Comparison of ENCODE assay signal across 33 mouse cellular contexts in the genomic region with DNA sequence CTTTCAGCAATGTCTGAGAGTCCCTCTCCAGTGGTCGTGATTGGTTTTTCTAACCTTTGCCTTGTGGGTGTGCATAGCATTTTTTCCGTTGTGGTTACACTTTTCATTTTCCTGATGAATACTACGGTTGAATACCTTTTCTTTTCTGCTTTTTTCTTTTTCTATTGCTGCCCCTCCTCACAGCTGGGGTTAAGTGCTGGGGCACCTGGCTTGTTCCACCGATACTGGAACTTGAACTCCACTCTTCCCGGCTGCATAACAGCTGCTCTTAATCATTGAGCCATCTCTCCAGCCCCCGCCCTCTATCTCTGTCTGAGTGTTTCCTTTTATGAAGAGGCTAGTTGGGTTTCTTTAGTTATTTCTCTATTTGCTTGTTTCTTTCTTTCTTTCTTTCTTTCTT. TPM values are rescaled to one million over a fixed set of nuclear protein-coding genes. Genes with fewer than 3 reads are reported as not detected.
DNase-seq lines count a peak whose midpoint lies in the region; TF ChIP-seq lines count a peak whose summit lies in the region.
"Had no signal": no experiment of that assay in that cellular context is flagged by ENCODE, and none has a peak within 500 bp of the region (broad histone marks: within the 10 kb centered on the region; RNA-seq: fewer than 3 reads in every experiment).

No protein-coding gene starts in this region.

- DNase-seq in gastrocnemius, adult 2 months, result no peak
- no peak for DNase-seq in gastrocnemius, postnatal 36 days
- DNase-seq in kidney, adult 2 months, result peak; percentile 17
- DNase-seq in kidney, postnatal 14 days, result no peak
- peak; percentile 49 for DNase-seq in induced T-regulatory cell, adult 2 months (ENCODE audit: low read depth)
- DNase-seq in right cerebral cortex, postnatal 10 days (ENCODE audit: low spot score in 2 of 2), result no peak
- DNase-seq in lung, postnatal 4 days, result no peak
- DNase-seq: adrenal gland, adult 2 months; cerebellum, adult 2 months; cerebellum, postnatal 14 days; gastrocnemius, postnatal 25 days; heart, adult 18-20 months; kidney, adult 11 months; left cerebral cortex, postnatal 4 days; lung, adult 2 months; lung, postnatal 10 days; spleen, adult 18-20 months; thymus, postnatal 25 days had no signal

- H3K27ac ChIP-seq in gastrocnemius, adult 2 months, result peak overlapping the region; percentile 24; the same call in 1 of the 2 replicates
- H3K27ac ChIP-seq in kidney, adult 2 months (ENCODE audit: insufficient read depth, low read depth, low read length), result no peak overlapping the region
- H3K27ac ChIP-seq: forebrain, embryonic 13.5 days; hindbrain, embryonic 15.5 days; kidney, embryonic 15.5 days; midbrain, embryonic 10.5 days; midbrain, embryonic 15.5 days had no signal

- H3K36me3 ChIP-seq in kidney, adult 2 months (ENCODE audit: control insufficient read depth, insufficient read depth, low read length), result no peaks in the 10 kb centered on the region
- no peaks in the 10 kb centered on the region for H3K36me3 ChIP-seq in C2C12 (ENCODE audit: control insufficient read depth, insufficient read depth)
- H3K36me3 ChIP-seq: hindbrain, embryonic 15.5 days; kidney, embryonic 15.5 days; midbrain, embryonic 10.5 days; midbrain, embryonic 15.5 days had no signal

- TF ChIP-seq CTCF in gastrocnemius, adult 2 months (IDR thresholded peaks at IDR 0.05), result no peak
- no peak for TF ChIP-seq CTCF in kidney, adult 2 months (conservative IDR thresholded peaks at IDR 0.05; ENCODE audit: insufficient read depth, insufficient read length, low read depth, low read length)
- no peak for TF ChIP-seq CTCF in C2C12 (IDR thresholded peaks at IDR 0.05; ENCODE audit: control insufficient read depth, insufficient read depth, insufficient read length)

- intact Hi-C loops in gastrocnemius, adult 2 months (cut with DNase I), result loop anchor here (10.0 kb wide), 1 partner anchor 106 kb away; no protein-coding TSS in a partner anchor
- intact Hi-C loops in gastrocnemius, postnatal 36 days (cut with DNase I), result no loop called here

- TF ChIP-seq POLR2A in kidney, adult 2 months (IDR thresholded peaks at IDR 0.05; ENCODE audit: low read depth, low read length), result no peak

- H3ac ChIP-seq in C2C12 (ENCODE audit: control insufficient read depth, insufficient read length, low read depth), result no peak overlapping the region

- H3K79me3 ChIP-seq in C2C12 (ENCODE audit: low read depth), result no peaks in the 10 kb centered on the region

- no peak overlapping the region for H3K4me3 ChIP-seq in gastrocnemius, adult 2 months
- H3K4me3 ChIP-seq in kidney, adult 2 months (ENCODE audit: insufficient read depth, low read depth, low read length), result no peak overlapping the region
- H3K4me3 ChIP-seq in C2C12 (ENCODE audit: insufficient read depth, poor library complexity, severe bottlenecking), result no peak overlapping the region
- H3K4me3 ChIP-seq: forebrain, embryonic 13.5 days; hindbrain, embryonic 15.5 days; kidney, embryonic 15.5 days; midbrain, embryonic 10.5 days; midbrain, embryonic 15.5 days had no signal

- WGBS in kidney, adult 2 months, result 19% methylated on average over 6 of the region's 6 CpGs

- H3K4me1 ChIP-seq in kidney, adult 2 months (ENCODE audit: control insufficient read depth, insufficient read depth, low read length), result no peaks in the 10 kb centered on the region

- no peaks in the 10 kb centered on the region for H3K79me2 ChIP-seq in C2C12 (ENCODE audit: control insufficient read depth, insufficient read depth)

- no peaks in the 10 kb centered on the region for H3K27me3 ChIP-seq in kidney, adult 2 months (replicated peaks; ENCODE audit: control insufficient read depth, insufficient read depth, low read length)
- no peaks in the 10 kb centered on the region for H3K27me3 ChIP-seq in C2C12 (ENCODE audit: control insufficient read depth, insufficient read depth, insufficient read length)
- H3K27me3 ChIP-seq: forebrain, embryonic 13.5 days; hindbrain, embryonic 15.5 days; kidney, embryonic 15.5 days; midbrain, embryonic 15.5 days had no signal

TF ChIP-seq in C2C12, 6 proteins besides CTCF, POLR2A, EP300 and RAD21:
- TF ChIP-seq MYOD1 (IDR thresholded peaks at IDR 0.05; ENCODE audit: control insufficient read depth, insufficient read length, low read depth), result peak; percentile 53
- TF ChIP-seq USF1 (IDR thresholded peaks at IDR 0.05; ENCODE audit: low read depth), result no peak

RNA-seq across cellular contexts. Expression of gene Popdc2, which starts 17.1 kb away (rescaled TPM):
- total RNA-seq in gastrocnemius, adult 2 months (2021), result 10 to 100 TPM; 55.5 to 61.6 TPM
- 10 to 100 TPM; 60.2 to 61.4 TPM for total RNA-seq in gastrocnemius, postnatal 36 days (2021)
- 1.5 TPM in 2 replicates for polyA plus RNA-seq in kidney, adult 2 months (2012; rRNA removed)
- 0.30 TPM for polyA plus RNA-seq in C2C12 (2012; fragmentation: generic; extraction: Trizol)

RNA-seq across cellular contexts. Expression of gene Gm21987, which starts 32.2 kb away (rescaled TPM):
- not detected for total RNA-seq in gastrocnemius, adult 2 months (2021)
- total RNA-seq in gastrocnemius, postnatal 36 days (2021), result not detected
- polyA plus RNA-seq in kidney, adult 2 months (2012; rRNA removed), result not detected in 2 replicates
- not detected for polyA plus RNA-seq in C2C12 (2012; fragmentation: generic; extraction: Trizol)
- total RNA-seq: adrenal gland, postnatal 4 days; gastrocnemius, postnatal 25 days; left cerebral cortex, postnatal 4 days; megakaryocyte progenitor cell, adult 5-6 weeks; neutrophil, adult 5-6 weeks had no signal
- polyA plus RNA-seq: activated CD4-positive, CD25-positive, alpha-beta regulatory T cell, adult 4 months; adrenal gland, adult 2 months; CD4-positive, CD25-positive, alpha-beta regulatory T cell, adult 4 months; cerebellum, adult 2 months; cortical plate, adult 2 months; forebrain, embryonic 13.5 days; hindbrain, embryonic 15.5 days; kidney, embryonic 15.5 days; limb, embryonic 14.5 days; lung, adult 2 months; midbrain, embryonic 10.5 days; midbrain, embryonic 15.5 days; neural tube, embryonic 11.5 days had no signal

RNA-seq across cellular contexts. Expression of gene Cox17, which starts 32.3 kb away (rescaled TPM):
- total RNA-seq in gastrocnemius, adult 2 months (2021), result 100 to 1,000 TPM; 138 to 190 TPM
- total RNA-seq in gastrocnemius, postnatal 36 days (2021), result 100 to 1,000 TPM; 121 to 152 TPM
- polyA plus RNA-seq in kidney, adult 2 months (2012; rRNA removed), result 126 and 170 TPM in 2 replicates
- polyA plus RNA-seq in C2C12 (2012; fragmentation: generic; extraction: Trizol), result 404 TPM

RNA-seq across cellular contexts. Expression of gene Maats1, which starts 37.1 kb away (rescaled TPM):
- total RNA-seq in gastrocnemius, adult 2 months (2021), result not detected
- total RNA-seq in gastrocnemius, postnatal 36 days (2021), result not detected
- polyA plus RNA-seq in kidney, adult 2 months (2012; rRNA removed), result 0.39 and 0.50 TPM in 2 replicates
- polyA plus RNA-seq in C2C12 (2012; fragmentation: generic; extraction: Trizol), result 0.61 TPM
- total RNA-seq: gastrocnemius, postnatal 25 days; megakaryocyte progenitor cell, adult 5-6 weeks; neutrophil, adult 5-6 weeks had no signal
- polyA plus RNA-seq: adrenal gland, adult 2 months; heart, embryonic 14.5 days had no signal

RNA-seq across cellular contexts. Expression of gene Pla1a, which starts 53.9 kb away (rescaled TPM):
- total RNA-seq in gastrocnemius, adult 2 months (2021), result 1 to 10 TPM; 5.3 to 6.3 TPM
- total RNA-seq in gastrocnemius, postnatal 36 days (2021), result 1 to 10 TPM; 4.2 to 4.7 TPM
- 26.8 and 27.4 TPM in 2 replicates for polyA plus RNA-seq in kidney, adult 2 months (2012; rRNA removed)
- 3.0 TPM for polyA plus RNA-seq in C2C12 (2012; fragmentation: generic; extraction: Trizol)
- total RNA-seq: megakaryocyte progenitor cell, adult 5-6 weeks had no signal
- polyA plus RNA-seq: activated CD4-positive, CD25-positive, alpha-beta regulatory T cell, adult 4 months had no signal

Comparison
In these comparisons a context has a peak if more than half of its experiments do, and no peak if none do; other contexts are left out.
1. DNase-seq: peak in kidney, adult 2 months (single experiment) and induced T-regulatory cell, adult 2 months (single experiment); none in gastrocnemius, adult 2 months (single experiment), gastrocnemius, postnatal 36 days (0 of 2), kidney, postnatal 14 days (single experiment), right cerebral cortex, postnatal 10 days (0 of 2) and lung, postnatal 4 days (0 of 2).